Mouse (Mus musculus) forebrain, embryonic 14.5 days (tissue): ENCODE measurements around the gene Tesc. TPM values are rescaled to one million over a fixed set of nuclear protein-coding genes. Genes with fewer than 3 reads are reported as not detected.
A peak's percentile ranks its signal among the peaks of the same experiment; 100 is the strongest.

Experiments used
- ATAC-seq: fragments of 200-750 bp; cut with Nextera tagmentation; 2 replicates; pipeline ENCODE4 v1.8.0; 2017; ENCODE audit warnings: mild to moderate bottlenecking, moderate library complexity
- DNase-seq: peaks from one replicate; pipeline ENCODE4 v3.0.0-alpha.2; 2015; ENCODE audit warnings: low spot score
- H3K27ac ChIP-seq: fragments of 300-500 bp; sonication (generic); 2 replicates; pipeline ENCODE4 v1.5.1; 2014; ENCODE audit warnings: low read depth, mild to moderate bottlenecking, control low read depth, low read length, moderate library complexity
- H3K27me3 ChIP-seq: fragments of 300-500 bp; sonication (generic); replicated peaks from 2 replicates; pipeline ENCODE4 v1.6.1; 2014; ENCODE audit warnings: low read length, control low read depth, mixed read lengths; ENCODE audit not compliant: control insufficient read depth, insufficient read depth
- H3K36me3 ChIP-seq: fragments of 300-500 bp; sonication (generic); 2 replicates; pipeline ENCODE4 v1.6.1; 2014; ENCODE audit warnings: low read length, control low read depth; ENCODE audit not compliant: control insufficient read depth, insufficient read depth
- H3K4me1 ChIP-seq: fragments of 300-500 bp; sonication (generic); 2 replicates; pipeline ENCODE4 v1.6.1; 2014; ENCODE audit warnings: antibody characterized with exemption, low read length, control low read depth; ENCODE audit not compliant: control insufficient read depth, insufficient read depth
- H3K4me2 ChIP-seq: fragments of 300-500 bp; sonication (generic); 2 replicates; pipeline ENCODE4 v1.6.1; 2014; ENCODE audit warnings: mild to moderate bottlenecking, control low read depth, low read length
- H3K4me3 ChIP-seq: fragments of 300-500 bp; sonication (generic); 2 replicates; pipeline ENCODE4 v1.5.1; 2014; ENCODE audit warnings: low read depth, low read length, control low read depth
- H3K9ac ChIP-seq: fragments of 300-500 bp; sonication (generic); 2 replicates; pipeline ENCODE4 v1.6.1; 2014; ENCODE audit warnings: mild to moderate bottlenecking, low read length, control low read depth, moderate library complexity
- H3K9me3 ChIP-seq: fragments of 300-500 bp; sonication (generic); replicated peaks from 2 replicates; pipeline ENCODE4 v1.6.1; 2016; ENCODE audit warnings: low read length, control low read depth, mixed read lengths; ENCODE audit not compliant: control insufficient read depth
- WGBS: fragments of 180-500 bp; shearing (Covaris S2); extraction: QIAGEN DNeasy Blood & Tissue Kit; methylation state at CpG from one replicate; pipeline ENCODE4 v1.1.7; 2014; 5-methylcytosine and 5-hydroxymethylcytosine counted together
- polyA plus RNA-seq: library from polyadenylated mRNA; unstranded; fragments of >200 nt; fragmentation: Nextera tagmentation; extraction: Ambion mirVana; gene quantifications from 2 replicates; pipeline ENCODE4 v1.2.1, GENCODE M21; 2014

Tesc gene
- polyA plus RNA-seq, 1 experiment from 2014 or later, result 8.0 TPM

- no peak for ATAC-seq
- no peak overlapping the region for H3K4me2 ChIP-seq
- H3K4me3 ChIP-seq, result no peak overlapping the region
- H3K9ac ChIP-seq, result no peak overlapping the region
- no peaks in the 10 kb centered on the region for H3K27me3 ChIP-seq
- H3K4me1 ChIP-seq, result peaks cover 16% of the 10 kb centered on the region
- WGBS, result 79% methylated on average over 19 of the region's 19 CpGs
- peaks cover 23% of the 10 kb centered on the region; the same call in 1 of the 2 replicates for H3K36me3 ChIP-seq
- H3K9me3 ChIP-seq, result no peaks in the 10 kb centered on the region
- no peak for DNase-seq
- H3K27ac ChIP-seq, result 0 out of 2 replicates have a peak overlapping the region, but pooled peaks have one; percentile 33
Observed at GRCm38 (mm10) chr5:118065516-118066255, 38.1 kb downstream of the Tesc start.

GRCm38 (mm10) chr5:118066828-118067227 lies 39.3 kb downstream of the Tesc start:
- H3K4me1 ChIP-seq, result peaks cover 16% of the 10 kb centered on the region
- H3K9me3 ChIP-seq, result no peaks in the 10 kb centered on the region
- ATAC-seq, result no peak
- no peak overlapping the region for H3K9ac ChIP-seq
- no peaks in the 10 kb centered on the region for H3K27me3 ChIP-seq
- H3K4me3 ChIP-seq, result no peak overlapping the region
- DNase-seq, result peak; percentile 53
- H3K4me2 ChIP-seq, result no peak overlapping the region
- 58% methylated on average over 5 of the region's 5 CpGs for WGBS
- peaks cover 23% of the 10 kb centered on the region; the same call in 1 of the 2 replicates for H3K36me3 ChIP-seq
- no peak overlapping the region for H3K27ac ChIP-seq

- WGBS, result 73% methylated on average over 4 of the region's 4 CpGs
- Histone ChIP-seq H3K9ac (no peak overlapping the region), H3K9me3 (no peaks in the 10 kb centered on the region), H3K27ac (no peak overlapping the region), H3K4me2 (no peak overlapping the region), H3K36me3 (peaks cover 24% of the 10 kb centered on the region; the same call in 1 of the 2 replicates), H3K4me3 (no peak overlapping the region), H3K27me3 (no peaks in the 10 kb centered on the region), H3K4me1 (peaks cover 16% of the 10 kb centered on the region)
- ATAC-seq (no peak), DNase-seq (no peak)
Observed at GRCm38 (mm10) chr5:118067572-118067971, 40.0 kb downstream of the Tesc start.

GRCm38 (mm10) chr5:118067984-118068494 lies 40.5 kb downstream of the Tesc start:
- no peak overlapping the region for H3K27ac ChIP-seq
- peaks cover 19% of the 10 kb centered on the region for H3K4me1 ChIP-seq
- WGBS, result 91% methylated on average over 9 of the region's 9 CpGs
- DNase-seq (no peak), ATAC-seq (no peak)
- no peaks in the 10 kb centered on the region for H3K27me3 ChIP-seq
- no peak overlapping the region for H3K4me2 ChIP-seq
- no peaks in the 10 kb centered on the region for H3K9me3 ChIP-seq
- no peak overlapping the region for H3K4me3 ChIP-seq
- H3K36me3 ChIP-seq, result peaks cover 27% of the 10 kb centered on the region; the same call in 1 of the 2 replicates
- no peak overlapping the region for H3K9ac ChIP-seq

- H3K4me1 ChIP-seq, result peaks cover 26% of the 10 kb centered on the region
- H3K4me3 ChIP-seq, result no peak overlapping the region
- no peak overlapping the region for H3K27ac ChIP-seq
- H3K36me3 ChIP-seq, result peaks cover 30% of the 10 kb centered on the region; the same call in 1 of the 2 replicates
- no peaks in the 10 kb centered on the region for H3K27me3 ChIP-seq
- ATAC-seq (peak; percentile 67), DNase-seq (peak; percentile 87)
- no peak overlapping the region for H3K4me2 ChIP-seq
- no peaks in the 10 kb centered on the region for H3K9me3 ChIP-seq
- H3K9ac ChIP-seq, result no peak overlapping the region
- 44% methylated on average over 9 of the region's 9 CpGs for WGBS
Observed at GRCm38 (mm10) chr5:118069315-118069714, 41.8 kb downstream of the Tesc start.

- no peak overlapping the region for H3K4me2 ChIP-seq
- 85% methylated on average over 5 of the region's 5 CpGs for WGBS
- no peak overlapping the region for H3K4me3 ChIP-seq
- H3K9ac ChIP-seq, result no peak overlapping the region
- H3K27me3 ChIP-seq, result no peaks in the 10 kb centered on the region
- DNase-seq (no peak), ATAC-seq (no peak)
- peaks cover 29% of the 10 kb centered on the region; the same call in 1 of the 2 replicates for H3K36me3 ChIP-seq
- peaks cover 24% of the 10 kb centered on the region for H3K4me1 ChIP-seq
- H3K9me3 ChIP-seq, result no peaks in the 10 kb centered on the region
- no peak overlapping the region for H3K27ac ChIP-seq
Observed at GRCm38 (mm10) chr5:118071766-118072165, 44.2 kb downstream of the Tesc start.

GRCm38 (mm10) chr5:118073213-118073773 lies 45.8 kb downstream of the Tesc start:
- 31% methylated on average over 15 of the region's 15 CpGs for WGBS
- H3K27ac ChIP-seq, result peak overlapping the region; percentile 80
- peak overlapping the region; percentile 5; the same call in 1 of the 2 replicates for H3K4me2 ChIP-seq
- H3K9me3 ChIP-seq, result no peaks in the 10 kb centered on the region
- no peak overlapping the region for H3K9ac ChIP-seq
- ATAC-seq (peak; percentile 72), DNase-seq (peak; percentile 81)
- peaks cover 27% of the 10 kb centered on the region; the same call in 1 of the 2 replicates for H3K36me3 ChIP-seq
- H3K4me1 ChIP-seq, result peaks cover 36% of the 10 kb centered on the region
- no peak overlapping the region for H3K4me3 ChIP-seq
- no peaks in the 10 kb centered on the region for H3K27me3 ChIP-seq

- Histone ChIP-seq H3K4me2 (no peak overlapping the region), H3K4me1 (peaks cover 66% of the 10 kb centered on the region), H3K36me3 (peaks cover 18% of the 10 kb centered on the region; the same call in 1 of the 2 replicates), H3K27me3 (no peaks in the 10 kb centered on the region), H3K9me3 (no peaks in the 10 kb centered on the region), H3K9ac (0 out of 2 replicates have a peak overlapping the region, but pooled peaks have one; percentile 17), H3K4me3 (no peak overlapping the region), H3K27ac (peak overlapping the region; percentile 80)
- WGBS, result 48% methylated on average over 15 of the region's 15 CpGs
- peak; percentile 27; the same call in 1 of the 2 replicates for ATAC-seq
- DNase-seq, result peak; percentile 89
Observed at GRCm38 (mm10) chr5:118076721-118077592, 49.4 kb downstream of the Tesc start.
